Mouse (Mus musculus): ENCODE measurements around the gene H2-M11. TPM values are rescaled to one million over a fixed set of nuclear protein-coding genes. Genes with fewer than 3 reads are reported as not detected.

H2-M11 gene
- not detected in 2 replicates for polyA plus RNA-seq (2014; fragmentation: Nextera tagmentation; extraction: Ambion mirVana)

GRCm38 (mm10) chr17:36546775-36547174, at the start of gene H2-M11:
Gene H2-M11 (plus strand): TSS chr17:36547075.
- Histone ChIP-seq H3K27me3 (ENCODE audit: control insufficient read depth, insufficient read depth, low read length) (no peaks in the 10 kb centered on the region), H3K27ac (ENCODE audit: low read depth, low read length) (no peak within 1 kb of the TSS), H3K9me3 (ENCODE audit: control insufficient read depth, low read length) (no peaks in the 10 kb centered on the region), H3K4me1 (replicated peaks; ENCODE audit: control insufficient read depth, insufficient read depth, low read length) (no peaks in the 10 kb centered on the region), H3K9ac (ENCODE audit: low read depth, low read length) (no peak within 1 kb of the TSS), H3K36me3 (ENCODE audit: control insufficient read depth, insufficient read depth, low read length) (no peaks in the 10 kb centered on the region), H3K4me3 (ENCODE audit: low read depth, low read length) (no peak within 1 kb of the TSS), H3K4me2 (replicated peaks; ENCODE audit: low read depth, low read length) (no peak within 1 kb of the TSS)
- no peak for ATAC-seq (ENCODE audit: low FRiP score)
- 74% methylated on average over 3 of the region's 3 CpGs for WGBS
- DNase-seq (ENCODE audit: low spot score), result no peak

DNA sequence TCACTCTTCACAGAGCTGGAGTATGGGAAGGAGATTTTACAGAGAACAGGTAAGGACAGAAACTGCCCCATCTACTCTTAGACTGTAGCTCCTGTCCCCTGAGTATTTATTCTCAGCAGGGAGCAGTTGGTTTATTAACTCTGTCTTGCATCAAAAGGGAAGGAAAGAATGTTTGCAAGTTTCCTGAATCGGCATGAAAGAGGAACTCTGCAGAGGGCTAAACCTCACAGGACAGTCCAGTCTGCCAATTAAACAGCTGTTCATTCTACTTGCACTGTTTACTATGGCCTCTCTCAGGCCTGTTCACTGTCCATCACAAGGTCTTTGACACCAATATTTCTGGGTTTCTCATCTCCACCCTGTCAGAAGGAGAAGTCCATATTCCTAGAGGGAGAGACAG, 46.4 kb upstream of the H2-M11 start:
- no peak for DNase-seq (ENCODE audit: low spot score)
- no peaks in the 10 kb centered on the region for H3K4me1 ChIP-seq (replicated peaks; ENCODE audit: control insufficient read depth, insufficient read depth, low read length)
- 68% methylated on average over 1 of the region's 1 CpGs for WGBS

GRCm38 (mm10) chr17:36503910-36504309, 43.0 kb upstream of the H2-M11 start:
- Histone ChIP-seq H3K9me3 (ENCODE audit: control insufficient read depth, low read length) (no peaks in the 10 kb centered on the region), H3K4me1 (replicated peaks; ENCODE audit: control insufficient read depth, insufficient read depth, low read length) (no peaks in the 10 kb centered on the region), H3K36me3 (ENCODE audit: control insufficient read depth, insufficient read depth, low read length) (no peaks in the 10 kb centered on the region), H3K4me3 (ENCODE audit: low read depth, low read length) (no peak overlapping the region), H3K9ac (ENCODE audit: low read depth, low read length) (no peak overlapping the region), H3K27ac (ENCODE audit: low read depth, low read length) (no peak overlapping the region), H3K4me2 (replicated peaks; ENCODE audit: low read depth, low read length) (no peak overlapping the region), H3K27me3 (ENCODE audit: control insufficient read depth, insufficient read depth, low read length) (no peaks in the 10 kb centered on the region)
- DNase-seq (ENCODE audit: low spot score) (no peak), ATAC-seq (ENCODE audit: low FRiP score) (no peak)

More for the DNA sequence above, 46.4 kb upstream of the H2-M11 start:
- Histone ChIP-seq H3K4me3 (ENCODE audit: low read depth, low read length) (no peak overlapping the region), H3K9ac (ENCODE audit: low read depth, low read length) (no peak overlapping the region), H3K4me2 (replicated peaks; ENCODE audit: low read depth, low read length) (no peak overlapping the region), H3K27ac (ENCODE audit: low read depth, low read length) (no peak overlapping the region), H3K36me3 (ENCODE audit: control insufficient read depth, insufficient read depth, low read length) (no peaks in the 10 kb centered on the region), H3K27me3 (ENCODE audit: control insufficient read depth, insufficient read depth, low read length) (no peaks in the 10 kb centered on the region), H3K9me3 (ENCODE audit: control insufficient read depth, low read length) (no peaks in the 10 kb centered on the region)
- no peak for ATAC-seq (ENCODE audit: low FRiP score)

Other genes starting within 250 kb of the H2-M11 start
- gene H2-M10.1, start 220.9 kb upstream of the H2-M11 start, polyA plus RNA-seq (2014; fragmentation: Nextera tagmentation; extraction: Ambion mirVana), result not detected in 2 replicates
- gene H2-M10.3, start 178.7 kb upstream of the H2-M11 start, polyA plus RNA-seq (2014; fragmentation: Nextera tagmentation; extraction: Ambion mirVana), result not detected in 2 replicates
- gene H2-M10.4, start 84.7 kb upstream of the H2-M11 start, polyA plus RNA-seq (2014; fragmentation: Nextera tagmentation; extraction: Ambion mirVana), result not detected in 2 replicates
- gene H2-M9, start 95.6 kb downstream of the H2-M11 start, polyA plus RNA-seq (2014; fragmentation: Nextera tagmentation; extraction: Ambion mirVana), result not detected in 2 replicates
- gene H2-M1, start 125.1 kb downstream of the H2-M11 start, polyA plus RNA-seq (2014; fragmentation: Nextera tagmentation; extraction: Ambion mirVana), result not detected in 2 replicates
- not detected in 2 replicates for gene H2-M10.5, start 225.8 kb downstream of the H2-M11 start, polyA plus RNA-seq (2014; fragmentation: Nextera tagmentation; extraction: Ambion mirVana)

Data from hindbrain, embryonic 11.5 days (tissue).